Mouse (Mus musculus) testis, adult 2 months (tissue): ENCODE data around the gene Strip1.

Source experiments
- CTCF ChIP-seq: fragments of 200-500 bp; IDR thresholded peaks from 2 replicates; pipeline ENCODE4 v1.5.1; 2012; ENCODE audit warnings: low read depth, mild to moderate bottlenecking, inconsistent platforms, low read length, moderate library complexity; ENCODE audit not compliant: control insufficient read depth, insufficient read depth, insufficient replicate concordance
- POLR2A ChIP-seq: fragments of 200-500 bp; IDR thresholded peaks from 2 replicates; pipeline ENCODE4 v1.6.1; 2012; ENCODE audit warnings: low read depth, mild to moderate bottlenecking, inconsistent platforms, low read length, moderate library complexity; ENCODE audit not compliant: control insufficient read depth

- no peak for TF ChIP-seq CTCF
- no peak for TF ChIP-seq POLR2A
Measured at GRCm38 (mm10) chr3:107595264-107595937, 36.1 kb downstream of the Strip1 start.
